Mouse (Mus musculus): ENCODE results near the gene Dock2. TPM values are rescaled to one million over a fixed set of nuclear protein-coding genes. Genes with fewer than 3 reads are reported as not detected.

Gene Dock2
- total and polyA plus RNA-seq, 3 experiments = 60.9 to 101 (median 77.9) TPM

- Histone ChIP-seq H3K4me1 (ENCODE audit: control insufficient read depth in 1 of 2, insufficient read depth in 2 of 2, low read length in 2 of 2) (peaks cover 1 to 3% of the 10 kb centered on the region in 2 experiments; a peak in 2 of 4 replicates), H3K9ac (ENCODE audit: control insufficient read depth, low read depth, low read length, poor library complexity, severe bottlenecking) (no peak overlapping the region), H3K27me3 (ENCODE audit: control insufficient read depth in 1 of 2, insufficient read depth in 2 of 2, low read length in 2 of 2) (no peaks in the 10 kb centered on the region), H3K9me3 (replicated peaks; ENCODE audit: insufficient read depth, low read length) (no peaks in the 10 kb centered on the region), H3K36me3 (ENCODE audit: control insufficient read depth in 1 of 2, insufficient read depth in 2 of 2, low read length in 2 of 2) (peaks cover 4 to 6% of the 10 kb centered on the region in 2 experiments), H3K79me2 (ENCODE audit: control insufficient read depth, insufficient read depth, low read length, poor library complexity) (no peaks in the 10 kb centered on the region), H3K4me3 (ENCODE audit: control insufficient read depth in 1 of 2, insufficient read depth in 1 of 2, low read depth in 2 of 2, low read length in 2 of 2) (no peak overlapping the region), H3K27ac (ENCODE audit: control insufficient read depth, low read depth, low read length) (no peak overlapping the region)
- TF ChIP-seq USF1 (IDR thresholded peaks at IDR 0.05; ENCODE audit: low read depth, low read length) (peak; percentile 68; the same call in 1 of the 2 replicates), UBTF (IDR thresholded peaks at IDR 0.05; ENCODE audit: borderline replicate concordance, insufficient read depth, low read depth, low read length) (no peak)
- DNase-seq (ENCODE audit: low read depth, low spot score) = peak; percentile 51
Observed at GRCm38 (mm10) chr11:34384178-34384577, 399.5 kb downstream of the Dock2 start.

DNA sequence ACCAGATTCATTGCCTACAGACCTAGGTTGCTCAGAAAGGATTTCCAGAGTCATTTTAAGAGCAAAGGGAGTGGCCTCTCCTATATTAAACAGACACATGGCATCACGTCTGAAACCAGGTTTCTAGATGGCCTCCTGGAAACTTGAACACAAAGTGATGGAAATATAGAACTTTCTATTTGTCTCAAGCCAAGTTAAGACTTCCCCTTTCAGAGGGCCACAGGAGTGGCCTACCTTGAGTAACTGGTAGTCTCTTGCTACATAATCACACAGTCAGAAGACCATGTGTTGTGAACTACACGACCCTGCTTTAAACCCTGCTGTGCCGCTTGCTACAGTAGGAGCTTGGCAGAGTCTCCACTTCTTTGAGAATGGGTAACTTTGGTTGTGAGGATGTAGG is 400.2 kb downstream of the Dock2 start:
- Histone ChIP-seq H3K4me3 (ENCODE audit: control insufficient read depth in 1 of 2, insufficient read depth in 1 of 2, low read depth in 2 of 2, low read length in 2 of 2) (no peak overlapping the region), H3K79me2 (ENCODE audit: control insufficient read depth, insufficient read depth, low read length, poor library complexity) (no peaks in the 10 kb centered on the region), H3K9ac (ENCODE audit: control insufficient read depth, low read depth, low read length, poor library complexity, severe bottlenecking) (no peak overlapping the region), H3K36me3 (ENCODE audit: control insufficient read depth in 1 of 2, insufficient read depth in 2 of 2, low read length in 2 of 2) (peaks cover 2 to 6% of the 10 kb centered on the region in 2 experiments; a peak in 3 of 4 replicates), H3K9me3 (replicated peaks; ENCODE audit: insufficient read depth, low read length) (no peaks in the 10 kb centered on the region), H3K27ac (ENCODE audit: control insufficient read depth, low read depth, low read length) (no peak overlapping the region), H3K27me3 (ENCODE audit: control insufficient read depth in 1 of 2, insufficient read depth in 2 of 2, low read length in 2 of 2) (no peaks in the 10 kb centered on the region), H3K4me1 (ENCODE audit: control insufficient read depth in 1 of 2, insufficient read depth in 2 of 2, low read length in 2 of 2) (peaks cover 0 to 3% of the 10 kb centered on the region in 2 experiments; a peak in 1 of 4 replicates)
- no peak for TF ChIP-seq E2F4 (IDR thresholded peaks at IDR 0.05; ENCODE audit: borderline replicate concordance, low read depth, low read length)
- no peak for TF ChIP-seq ZC3H11A (IDR thresholded peaks at IDR 0.05; ENCODE audit: low read depth, low read length)
- no peak for TF ChIP-seq GABPA (IDR thresholded peaks at IDR 0.05; ENCODE audit: low read depth, low read length)
- no peak for TF ChIP-seq TAL1 (IDR thresholded peaks at IDR 0.05; ENCODE audit: low read length)
- TF ChIP-seq UBTF (IDR thresholded peaks at IDR 0.05; ENCODE audit: borderline replicate concordance, insufficient read depth, low read depth, low read length) = no peak
- no peak for TF ChIP-seq ZNF384 (IDR thresholded peaks at IDR 0.05; ENCODE audit: low read depth, low read length)
- TF ChIP-seq RAD21 (IDR thresholded peaks at IDR 0.05; ENCODE audit: low read depth, low read length) = no peak
- TF ChIP-seq MAFK (IDR thresholded peaks at IDR 0.05; ENCODE audit: borderline replicate concordance, low read depth, low read length) = no peak
- no peak for TF ChIP-seq HCFC1 (IDR thresholded peaks at IDR 0.05; ENCODE audit: low read depth, low read length)
- TF ChIP-seq JUND (IDR thresholded peaks at IDR 0.05; ENCODE audit: low read depth, low read length) = no peak
- no peak for TF ChIP-seq MXI1 (IDR thresholded peaks at IDR 0.05; ENCODE audit: low read depth, low read length)
- TF ChIP-seq POLR2A (IDR thresholded peaks at IDR 0.05; ENCODE audit: control insufficient read depth in 1 of 2, insufficient read depth in 1 of 2, low read depth in 1 of 2, low read length in 2 of 2, poor library complexity in 1 of 2) = no peak
- no peak for TF ChIP-seq TBP (IDR thresholded peaks at IDR 0.05; ENCODE audit: low read depth, low read length)
- TF ChIP-seq TCF12 (IDR thresholded peaks at IDR 0.05; ENCODE audit: low read depth, low read length) = no peak
- TF ChIP-seq BHLHE40 (IDR thresholded peaks at IDR 0.05; ENCODE audit: borderline replicate concordance, low read depth, low read length) = no peak
- TF ChIP-seq MEF2A (IDR thresholded peaks at IDR 0.05; ENCODE audit: extremely low read depth, insufficient replicate concordance, low read depth, low read length, poor library complexity, severe bottlenecking) = no peak
- no peak for TF ChIP-seq SIN3A (IDR thresholded peaks at IDR 0.05; ENCODE audit: low read length)
- DNase-seq (ENCODE audit: low read depth, low spot score) = peak; percentile 13

Data from MEL (cell line).